Comparison of ENCODE assay signal across 9 mouse cellular contexts in the genomic region with DNA sequence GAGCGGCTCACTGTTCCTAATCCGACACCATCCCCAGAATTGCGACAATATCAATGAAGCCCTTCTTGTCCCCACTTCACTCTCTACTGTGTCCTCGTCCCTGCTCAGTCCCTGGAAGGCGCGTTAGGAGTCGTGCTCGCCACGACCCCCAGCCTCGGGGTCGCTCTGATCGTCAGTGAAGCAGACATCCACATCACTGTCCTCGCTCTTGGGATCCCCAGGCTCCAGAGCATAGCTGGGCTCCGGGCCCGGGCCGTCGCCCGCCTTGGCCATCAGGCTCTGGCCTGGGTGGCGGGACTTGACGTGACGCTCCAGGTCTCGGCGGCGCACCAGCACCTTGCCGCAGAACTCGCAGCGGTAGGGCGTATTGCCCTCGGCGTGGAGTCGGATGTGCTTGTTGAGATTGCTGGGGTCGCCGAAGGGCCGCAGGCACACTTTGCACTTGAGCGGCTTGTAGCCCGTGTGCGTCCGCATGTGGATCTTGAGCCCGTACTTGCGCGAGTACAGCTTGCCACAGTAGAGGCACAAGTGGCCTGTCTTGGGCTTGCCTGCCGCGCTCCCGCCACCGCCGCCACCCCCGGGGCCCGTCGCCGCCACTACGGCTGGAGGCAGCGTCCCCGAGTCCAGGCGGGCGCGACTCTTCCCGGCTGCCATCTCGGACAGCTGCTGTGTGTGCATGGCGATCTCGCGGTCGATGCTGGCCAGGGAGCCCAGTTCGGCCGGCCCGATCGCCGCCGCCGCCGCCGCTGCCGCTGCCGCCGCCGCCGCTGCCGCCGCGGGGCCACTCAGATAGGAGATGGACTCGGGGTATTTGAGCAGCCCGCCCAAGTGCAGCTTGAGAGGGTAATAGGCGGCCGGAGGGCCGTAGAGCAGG. TPM values are rescaled to one million over a fixed set of nuclear protein-coding genes. Genes with fewer than 3 reads are reported as not detected.
DNase-seq lines count a peak whose midpoint lies in the region; ATAC-seq and TF ChIP-seq lines count a peak whose summit lies in the region.
"Had no signal": no experiment of that assay in that cellular context is flagged by ENCODE, and none has a peak within 500 bp of the region (broad histone marks: within the 10 kb centered on the region; RNA-seq: fewer than 3 reads in every experiment).

No protein-coding gene starts in this region.

- peak overlapping the region; percentile 40 for H3K4me3 ChIP-seq in kidney, postnatal 0 days (replicated peaks; ENCODE audit: low read depth, low read length)
- peak overlapping the region; percentile 33 for H3K4me3 ChIP-seq in embryonic facial prominence, embryonic 11.5 days (ENCODE audit: low read depth, low read length)
- H3K4me3 ChIP-seq in limb, embryonic 10.5 days = peak overlapping the region; percentile 52
- H3K4me3 ChIP-seq in neural tube, embryonic 15.5 days (replicated peaks) = peak overlapping the region; percentile 44

- no peaks in the 10 kb centered on the region for H3K9me3 ChIP-seq in kidney, postnatal 0 days (replicated peaks; ENCODE audit: low read length)
- no peaks in the 10 kb centered on the region for H3K9me3 ChIP-seq in embryonic facial prominence, embryonic 11.5 days (replicated peaks; ENCODE audit: control insufficient read depth, low read length)
- H3K9me3 ChIP-seq in limb, embryonic 10.5 days (replicated peaks) = no peaks in the 10 kb centered on the region
- no peaks in the 10 kb centered on the region for H3K9me3 ChIP-seq in neural tube, embryonic 15.5 days (replicated peaks)

- WGBS in kidney, postnatal 0 days = under 1% methylated on average over 84 of the region's 84 CpGs
- WGBS in embryonic facial prominence, embryonic 11.5 days = under 1% methylated on average over 64 of the region's 84 CpGs
- under 1% methylated on average over 84 of the region's 84 CpGs for WGBS in limb, embryonic 10.5 days
- 2% methylated on average over 82 of the region's 84 CpGs for WGBS in neural tube, embryonic 15.5 days

- H3K27ac ChIP-seq in kidney, postnatal 0 days = no peak overlapping the region
- H3K27ac ChIP-seq in embryonic facial prominence, embryonic 11.5 days (replicated peaks; ENCODE audit: low read depth, low read length) = no peak overlapping the region
- H3K27ac ChIP-seq in limb, embryonic 10.5 days = 0 out of 2 replicates have a peak overlapping the region, but pooled peaks have one; percentile 33
- H3K27ac ChIP-seq in neural tube, embryonic 15.5 days (replicated peaks) = no peak overlapping the region

- peak overlapping the region; percentile 64 for H3K4me2 ChIP-seq in kidney, postnatal 0 days (ENCODE audit: low read length)
- peak overlapping the region; percentile 46 for H3K4me2 ChIP-seq in embryonic facial prominence, embryonic 11.5 days (ENCODE audit: low read depth, low read length)
- peak overlapping the region; percentile 65 for H3K4me2 ChIP-seq in neural tube, embryonic 15.5 days

- peaks cover 11% of the 10 kb centered on the region; the same call in 1 of the 2 replicates for H3K4me1 ChIP-seq in kidney, postnatal 0 days (replicated peaks; ENCODE audit: insufficient read depth, low read length)
- peaks cover 6% of the 10 kb centered on the region for H3K4me1 ChIP-seq in embryonic facial prominence, embryonic 11.5 days (ENCODE audit: control insufficient read depth, insufficient read depth, low read length)
- peaks cover 20% of the 10 kb centered on the region for H3K4me1 ChIP-seq in limb, embryonic 10.5 days
- peaks cover 21% of the 10 kb centered on the region for H3K4me1 ChIP-seq in neural tube, embryonic 15.5 days

- DNase-seq in kidney, postnatal 0 days (ENCODE audit: low spot score) = no peak
- DNase-seq in kidney, adult 8-10 months = no peak
- DNase-seq in embryonic facial prominence, embryonic 11.5 days (ENCODE audit: low spot score) = peak; percentile 22
- DNase-seq in limb, embryonic 10.5 days (ENCODE audit: low spot score) = peak; percentile 71
- no peak for DNase-seq in adrenal gland, postnatal 25 days
- no peak for DNase-seq in ovary, postnatal 14 days (ENCODE audit: low spot score)
- DNase-seq in heart, postnatal 4 days = no peak
- DNase-seq: kidney, postnatal 25 days had no signal

- no peak for TF ChIP-seq CTCF in kidney, postnatal 0 days (IDR thresholded peaks at IDR 0.05; ENCODE audit: low read depth)

- no peak overlapping the region for H3K9ac ChIP-seq in kidney, postnatal 0 days (ENCODE audit: low read depth, low read length)
- no peak overlapping the region for H3K9ac ChIP-seq in embryonic facial prominence, embryonic 11.5 days (replicated peaks; ENCODE audit: low read length)
- H3K9ac ChIP-seq in neural tube, embryonic 15.5 days (replicated peaks) = no peak overlapping the region

- no peak for ATAC-seq in kidney, postnatal 0 days (replicated peaks; ENCODE audit: low FRiP score, low read depth)
- ATAC-seq in embryonic facial prominence, embryonic 11.5 days (replicated peaks; ENCODE audit: insufficient number of reproducible peaks, low FRiP score, low TSS enrichment, low read depth) = peak; percentile 32; the same call in 1 of the 2 replicates
- peak; percentile 31; the same call in 1 of the 2 replicates for ATAC-seq in neural tube, embryonic 15.5 days (ENCODE audit: low FRiP score)

- no peaks in the 10 kb centered on the region for H3K36me3 ChIP-seq in kidney, postnatal 0 days (ENCODE audit: insufficient read depth, low read length)
- no peaks in the 10 kb centered on the region for H3K36me3 ChIP-seq in embryonic facial prominence, embryonic 11.5 days (replicated peaks; ENCODE audit: control insufficient read depth, insufficient read depth, low read depth, low read length)
- H3K36me3 ChIP-seq in limb, embryonic 10.5 days = no peaks in the 10 kb centered on the region
- no peaks in the 10 kb centered on the region for H3K36me3 ChIP-seq in neural tube, embryonic 15.5 days

- peaks cover 85% of the 10 kb centered on the region for H3K27me3 ChIP-seq in kidney, postnatal 0 days (ENCODE audit: insufficient read depth, low read length)
- peaks cover 63% of the 10 kb centered on the region for H3K27me3 ChIP-seq in embryonic facial prominence, embryonic 11.5 days (ENCODE audit: control insufficient read depth, insufficient read depth, low read length)
- peaks cover 100% of the 10 kb centered on the region for H3K27me3 ChIP-seq in limb, embryonic 10.5 days (ENCODE audit: low read depth, poor library complexity, severe bottlenecking)
- peaks cover 91% of the 10 kb centered on the region for H3K27me3 ChIP-seq in neural tube, embryonic 15.5 days (replicated peaks)

RNA-seq across cellular contexts. Expression of gene Prdm13, which starts 7.4 kb away (rescaled TPM):
- not detected in 2 replicates for polyA plus RNA-seq in kidney, postnatal 0 days (2015; fragmentation: Nextera tagmentation; extraction: Ambion mirVana)
- polyA plus RNA-seq in embryonic facial prominence, embryonic 11.5 days (2014; fragmentation: Nextera tagmentation; extraction: Ambion mirVana) = 0.29 and 0.53 TPM in 2 replicates
- polyA plus RNA-seq in limb, embryonic 10.5 days (2016; fragmentation: Nextera tagmentation; extraction: Ambion mirVana) = not detected in 2 replicates
- 0.18 and 0.24 TPM in 2 replicates for polyA plus RNA-seq in neural tube, embryonic 15.5 days (2015; fragmentation: Nextera tagmentation; extraction: Ambion mirVana)
- not detected in 2 replicates for total RNA-seq in adrenal gland, postnatal 25 days (2021)
- total RNA-seq in heart, postnatal 4 days (2021) = not detected

RNA-seq across cellular contexts. Expression of gene Ccnc, which starts 49.2 kb away (rescaled TPM):
- polyA plus RNA-seq in kidney, postnatal 0 days (2015; fragmentation: Nextera tagmentation; extraction: Ambion mirVana) = 37.4 and 40.2 TPM in 2 replicates
- 61.3 and 67.5 TPM in 2 replicates for polyA plus RNA-seq in embryonic facial prominence, embryonic 11.5 days (2014; fragmentation: Nextera tagmentation; extraction: Ambion mirVana)
- polyA plus RNA-seq in limb, embryonic 10.5 days (2016; fragmentation: Nextera tagmentation; extraction: Ambion mirVana) = 39.0 and 41.8 TPM in 2 replicates
- polyA plus RNA-seq in neural tube, embryonic 15.5 days (2015; fragmentation: Nextera tagmentation; extraction: Ambion mirVana) = 65.6 and 67.1 TPM in 2 replicates
- total RNA-seq in adrenal gland, postnatal 25 days (2021) = 19.8 and 23.9 TPM in 2 replicates
- total RNA-seq in heart, postnatal 4 days (2021) = 10 to 100 TPM; 17.5 to 18.5 TPM

Comparison
In these comparisons a context has a peak if more than half of its experiments do, and no peak if none do; other contexts are left out.
1. DNase-seq: peak in embryonic facial prominence, embryonic 11.5 days (single experiment) and limb, embryonic 10.5 days (single experiment); none in kidney, postnatal 0 days (single experiment), kidney, adult 8-10 months (0 of 2), adrenal gland, postnatal 25 days (single experiment), ovary, postnatal 14 days (single experiment) and heart, postnatal 4 days (single experiment).
2. Peak in every context shown above with its lines, with median percentiles within 50 percentile points of each other: H3K4me2 ChIP-seq and H3K4me3 ChIP-seq.